Mouse (Mus musculus) midbrain, embryonic 10.5 days (tissue): Measurements from ENCODE around the gene Insl5. TPM values are rescaled to one million over a fixed set of nuclear protein-coding genes. Genes with fewer than 3 reads are reported as not detected.

Experiments
- polyA plus RNA-seq: library from polyadenylated mRNA; unstranded; fragments of >200 nt; fragmentation: Nextera tagmentation; extraction: Ambion mirVana; gene quantifications from 2 replicates; pipeline ENCODE4 v1.2.1, GENCODE M21; 2016

Insl5 gene
- polyA plus RNA-seq, 1 experiment from 2014 or later = 0.23 TPM

Other genes starting within 250 kb of the Insl5 start
- 0.19 and 0.38 TPM in 2 replicates for gene Tctex1d1, start 48.2 kb downstream of the Insl5 start, polyA plus RNA-seq
- 31.0 and 32.7 TPM in 2 replicates for gene Mier1, start 87.5 kb upstream of the Insl5 start, polyA plus RNA-seq
- gene Wdr78, start 87.7 kb upstream of the Insl5 start, polyA plus RNA-seq = 4.5 and 5.5 TPM in 2 replicates
- gene Slc35d1, start 188.3 kb upstream of the Insl5 start, polyA plus RNA-seq = 8.3 and 8.8 TPM in 2 replicates